Mouse (Mus musculus) cerebellum, adult (tissue): Measurements from ENCODE around the gene Ccdc96.

ENCODE experiments used
- ATAC-seq: cut with Nextera tagmentation; 2 replicates; pipeline ENCODE4 v1.9.2; 2017; ENCODE audit warnings: mild to moderate bottlenecking, moderate library complexity, mixed read lengths; ENCODE audit not compliant: insufficient number of reproducible peaks, low FRiP score, low TSS enrichment

The Ccdc96 gene

GRCm38 (mm10) chr5:36523219-36523703, 38.9 kb downstream of the Ccdc96 start:
- no peak for ATAC-seq

DNA sequence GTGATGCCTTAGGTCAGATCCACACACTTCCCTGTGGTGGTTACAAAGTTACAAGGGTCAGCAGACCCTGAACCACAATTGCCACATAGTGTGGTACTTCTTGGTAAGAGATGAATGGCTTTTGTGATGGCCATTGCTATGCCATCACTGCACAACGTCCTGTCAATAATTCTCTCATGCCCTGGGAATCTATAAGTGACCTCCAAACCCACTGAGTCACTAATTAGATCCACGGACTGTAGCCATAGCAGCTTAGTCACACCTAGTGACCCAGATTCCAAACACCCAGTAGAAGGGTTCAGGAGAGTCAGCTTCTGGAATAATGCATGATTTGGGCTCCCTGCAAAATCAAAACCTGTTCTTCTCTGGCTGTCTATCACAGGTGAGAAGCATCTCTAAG, 40.8 kb downstream of the Ccdc96 start:
- no peak for ATAC-seq

GRCm38 (mm10) chr5:36526274-36526673, 41.9 kb downstream of the Ccdc96 start:
- no peak for ATAC-seq

DNA sequence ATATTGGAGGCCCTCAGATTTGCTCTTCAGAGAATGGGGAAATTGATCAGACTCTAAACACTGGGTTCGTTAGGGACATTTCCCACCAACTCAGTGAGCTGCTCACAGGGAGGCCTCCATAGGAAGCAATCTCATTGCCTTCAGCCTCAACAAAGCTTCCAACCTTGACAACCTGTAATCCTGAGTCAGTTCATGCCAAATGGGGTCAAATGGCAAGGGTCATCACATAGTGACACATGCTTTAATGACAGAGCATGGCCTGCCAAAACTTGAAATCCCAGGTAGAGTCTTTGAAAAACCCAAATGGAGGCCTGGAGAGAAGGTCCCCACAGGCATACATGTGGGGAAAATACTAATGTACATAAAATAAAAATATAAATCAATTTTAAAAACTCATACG, 42.5 kb downstream of the Ccdc96 start:
- no peak for ATAC-seq

GRCm38 (mm10) chr5:36529698-36530097, 45.3 kb downstream of the Ccdc96 start:
- no peak for ATAC-seq

GRCm38 (mm10) chr5:36530129-36530751, 45.9 kb downstream of the Ccdc96 start:
- peak; percentile 96 for ATAC-seq

DNA sequence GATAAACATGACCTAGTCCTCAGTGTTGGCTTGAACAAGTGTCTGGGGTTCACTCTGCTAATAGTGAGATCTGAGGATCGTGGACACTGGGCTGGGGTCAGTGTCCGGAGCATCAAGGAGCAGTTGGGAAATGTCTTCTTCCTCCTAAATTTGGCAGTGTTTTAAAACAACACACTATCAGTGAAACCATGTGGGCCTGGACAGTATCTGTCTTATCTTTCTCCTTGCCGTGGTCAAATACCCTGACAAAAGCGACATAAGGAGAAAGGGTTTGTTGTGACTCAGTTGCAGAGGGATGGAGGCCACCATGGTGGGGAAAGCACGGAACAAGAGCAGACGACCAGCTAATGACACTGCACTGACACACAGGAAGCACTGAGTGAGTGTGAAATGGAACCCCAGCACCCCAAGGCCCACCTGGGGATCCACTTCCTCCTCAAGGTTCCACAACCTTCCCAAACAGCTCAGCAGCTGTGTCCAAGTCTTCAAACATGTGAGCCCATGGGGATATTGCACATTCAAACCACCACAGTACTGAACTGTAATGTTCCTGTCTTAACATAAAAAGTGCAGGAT, 50.2 kb downstream of the Ccdc96 start:
- no peak for ATAC-seq

- no peak for ATAC-seq
Measured at GRCm38 (mm10) chr5:36535438-36536176, 51.2 kb downstream of the Ccdc96 start.

GRCm38 (mm10) chr5:36536424-36536823, 52.0 kb downstream of the Ccdc96 start:
- no peak for ATAC-seq
